Mouse (Mus musculus): ENCODE data around the gene Hps4.

- TF ChIP-seq CTCF (IDR thresholded peaks at IDR 0.05; ENCODE audit: low read depth, low read length) (no peak), POLR2A (IDR thresholded peaks at IDR 0.05; ENCODE audit: borderline replicate concordance, low read depth, low read length) (no peak)
Measured at GRCm38 (mm10) chr5:112378716-112379115, 35.8 kb downstream of the Hps4 start.

All from bone marrow macrophage, adult 2 months (primary cell).